Mouse (Mus musculus) heart, postnatal 0 days (tissue): ENCODE results near the gene Hnrnpu. TPM values are rescaled to one million over a fixed set of nuclear protein-coding genes. Genes with fewer than 3 reads are reported as not detected.

Experiments
- ATAC-seq: fragments of 200-750 bp; cut with Nextera tagmentation; 2 replicates; pipeline ENCODE4 v1.8.0; 2017; ENCODE audit warnings: low read depth, moderate number of reproducible peaks, moderate library complexity; ENCODE audit not compliant: insufficient read depth
- DNase-seq: peaks from one replicate; pipeline ENCODE4 v3.0.0-alpha.2; 2016; ENCODE audit warnings: low spot score
- H3K27ac ChIP-seq: fragments of 300-500 bp; sonication (generic); 2 replicates; pipeline ENCODE4 v1.5.1; 2014; ENCODE audit warnings: low read depth, mild to moderate bottlenecking
- H3K27me3 ChIP-seq: fragments of 300-500 bp; sonication (generic); 2 replicates; pipeline ENCODE4 v1.6.1; 2014; ENCODE audit warnings: low read length, mixed read lengths; ENCODE audit not compliant: control insufficient read depth, insufficient read depth
- H3K36me3 ChIP-seq: fragments of 300-500 bp; sonication (generic); replicated peaks from 2 replicates; pipeline ENCODE4 v1.6.1; 2014; ENCODE audit warnings: low read length, mixed read lengths; ENCODE audit not compliant: control insufficient read depth, insufficient read depth
- H3K4me1 ChIP-seq: fragments of 300-500 bp; sonication (generic); 2 replicates; pipeline ENCODE4 v1.6.1; 2014; ENCODE audit warnings: antibody characterized with exemption; ENCODE audit not compliant: control insufficient read depth, insufficient read depth
- H3K4me2 ChIP-seq: fragments of 300-500 bp; sonication (generic); 2 replicates; pipeline ENCODE4 v1.6.1; 2014; ENCODE audit warnings: low read depth, mild to moderate bottlenecking, low read length, moderate library complexity
- H3K4me3 ChIP-seq: fragments of 300-500 bp; sonication (generic); 2 replicates; pipeline ENCODE4 v1.5.1; 2014; ENCODE audit warnings: low read depth, low read length
- H3K9ac ChIP-seq: fragments of 300-500 bp; sonication (generic); replicated peaks from 2 replicates; pipeline ENCODE4 v1.6.1; 2014; ENCODE audit warnings: low read depth, low read length, mixed read lengths
- H3K9me3 ChIP-seq: fragments of 300-500 bp; sonication (generic); replicated peaks from 2 replicates; pipeline ENCODE4 v1.6.1; 2016; ENCODE audit warnings: low read length; ENCODE audit not compliant: control insufficient read depth
- CTCF ChIP-seq: IDR thresholded peaks from 2 replicates; pipeline ENCODE4 v1.5.1; 2016; ENCODE audit warnings: antibody characterized with exemption, control low read depth, low read depth
- EP300 ChIP-seq: IDR thresholded peaks from 2 replicates; pipeline ENCODE4 v1.6.1; 2016; ENCODE audit warnings: antibody characterized with exemption, low read depth
- WGBS: fragments of 180-500 bp; shearing (Covaris S2); extraction: QIAGEN DNeasy Blood & Tissue Kit; methylation state at CpG from one replicate; pipeline ENCODE4 v1.1.7; 2014; 5-methylcytosine and 5-hydroxymethylcytosine counted together
- microRNA-seq: library from miRNA; unstranded; fragments of <30 nt; microRNA quantifications from one replicate; pipeline ENCODE4, GENCODE M21; 2016
- polyA plus RNA-seq: library from polyadenylated mRNA; unstranded; fragments of >200 nt; fragmentation: Nextera tagmentation; extraction: Ambion mirVana; gene quantifications from 2 replicates; pipeline ENCODE4 v1.2.1, GENCODE M21; 2015
- total RNA-seq: library from RNA; depleted of rRNA; stranded (reverse); fragments of >200 nt; gene quantifications from 2 replicates; pipeline ENCODE4 v1.2.3, GENCODE M21; 2014; ENCODE audit warnings: low replicate concordance; rRNA removed

Gene Hnrnpu
- total and polyA plus RNA-seq, 2 experiments from 2014 or later: 62.2 to 107 TPM

- no peak overlapping the region for H3K27ac ChIP-seq
- H3K4me2 ChIP-seq: peak overlapping the region; percentile 76
- H3K36me3 ChIP-seq: no peaks in the 10 kb centered on the region
- no peak for ATAC-seq
- H3K9me3 ChIP-seq: no peaks in the 10 kb centered on the region
- WGBS: 50% methylated on average over 9 of the region's 9 CpGs
- peak overlapping the region; percentile 86; the same call in 1 of the 2 replicates for H3K9ac ChIP-seq
- no peaks in the 10 kb centered on the region for H3K4me1 ChIP-seq
- TF ChIP-seq EP300: no peak
- TF ChIP-seq CTCF: no peak
- H3K4me3 ChIP-seq: peak overlapping the region; percentile 77; the same call in 1 of the 2 replicates
- DNase-seq: no peak
- H3K27me3 ChIP-seq: no peaks in the 10 kb centered on the region
These were observed 62.3 kb downstream of the Hnrnpu start for GRCm38 (mm10) chr1:178275174-178275730.

Small RNA genes lying within 50 kb of the gene (microRNA-seq; reads per million reads assigned to microRNA genes)
- not detected for gene Gm27458

Other genes with a start within 250 kb of the Hnrnpu start
- 22.6 and 35.0 TPM in 2 replicates for gene Desi2, start 150.4 kb downstream of the Hnrnpu start, total RNA-seq
- gene Desi2, start 150.4 kb downstream of the Hnrnpu start, polyA plus RNA-seq: 24.8 and 26.8 TPM in 2 replicates
- gene Cox20, start 18.7 kb downstream of the Hnrnpu start, total RNA-seq: 160 and 268 TPM in 2 replicates
- 519 and 555 TPM in 2 replicates for gene Cox20, start 18.7 kb downstream of the Hnrnpu start, polyA plus RNA-seq
- 3.4 and 5.8 TPM in 2 replicates for gene Efcab2, start 68.3 kb upstream of the Hnrnpu start, total RNA-seq
- 28.5 and 33.1 TPM in 2 replicates for gene Efcab2, start 68.3 kb upstream of the Hnrnpu start, polyA plus RNA-seq
- gene Kif26b, start 191.3 kb upstream of the Hnrnpu start, total RNA-seq: 19.8 and 23.8 TPM in 2 replicates
- 1.7 and 1.8 TPM in 2 replicates for gene Kif26b, start 191.3 kb upstream of the Hnrnpu start, polyA plus RNA-seq